Mouse (Mus musculus): ENCODE results near the gene Pkd2. TPM values are rescaled to one million over a fixed set of nuclear protein-coding genes. Genes with fewer than 3 reads are reported as not detected.
A peak's percentile ranks its signal among the peaks of the same experiment; 100 is the strongest.

The Pkd2 gene
- polyA plus RNA-seq, 1 experiment from 2014 or later = 0.99 TPM

DNA sequence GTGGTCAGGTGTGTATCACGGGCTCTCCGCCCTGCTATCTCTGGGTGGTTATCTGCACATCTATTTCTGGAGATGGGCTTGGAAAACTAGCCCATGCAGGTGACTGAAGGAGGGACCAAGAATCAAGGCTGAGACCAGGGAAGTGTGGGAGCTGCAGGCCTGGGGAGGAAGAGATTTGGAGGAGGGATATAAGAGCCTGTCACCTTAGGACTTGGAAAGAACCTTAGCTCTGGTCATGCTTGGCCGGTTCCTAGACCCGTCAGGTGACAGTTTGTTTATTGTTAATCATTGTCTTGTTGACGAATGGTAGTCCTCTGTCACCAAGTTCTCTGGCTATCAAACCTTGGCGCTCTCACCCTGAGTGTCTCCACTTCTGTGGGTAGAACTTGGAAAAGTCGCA lies 21.1 kb downstream of the Pkd2 start:
- H3K9me3 ChIP-seq (replicated peaks; ENCODE audit: control insufficient read depth, low read length) = no peaks in the 10 kb centered on the region
- H3K4me2 ChIP-seq (ENCODE audit: low read depth, low read length) = no peak overlapping the region
- H3K27me3 ChIP-seq (ENCODE audit: control insufficient read depth, insufficient read depth, low read depth, low read length) = no peaks in the 10 kb centered on the region
- H3K4me1 ChIP-seq (ENCODE audit: control insufficient read depth, low read depth, low read length) = no peaks in the 10 kb centered on the region
- no peak overlapping the region for H3K9ac ChIP-seq (ENCODE audit: low read depth, low read length)
- H3K36me3 ChIP-seq (ENCODE audit: control insufficient read depth, insufficient read depth) = no peaks in the 10 kb centered on the region
- WGBS (ENCODE audit: insufficient replicate concordance) = 63% methylated on average over 7 of the region's 7 CpGs
- ATAC-seq (ENCODE audit: low read depth) = no peak
- H3K27ac ChIP-seq (ENCODE audit: low read length) = no peak overlapping the region
- H3K4me3 ChIP-seq (ENCODE audit: low read depth, low read length) = no peak overlapping the region

- no peaks in the 10 kb centered on the region for H3K27me3 ChIP-seq (ENCODE audit: control insufficient read depth, insufficient read depth, low read depth, low read length)
- WGBS (ENCODE audit: insufficient replicate concordance) = 57% methylated on average over 8 of the region's 8 CpGs
- no peaks in the 10 kb centered on the region for H3K36me3 ChIP-seq (ENCODE audit: control insufficient read depth, insufficient read depth)
- H3K4me2 ChIP-seq (ENCODE audit: low read depth, low read length) = no peak overlapping the region
- no peak overlapping the region for H3K27ac ChIP-seq (ENCODE audit: low read length)
- no peaks in the 10 kb centered on the region for H3K9me3 ChIP-seq (replicated peaks; ENCODE audit: control insufficient read depth, low read length)
- no peak overlapping the region for H3K9ac ChIP-seq (ENCODE audit: low read depth, low read length)
- no peak overlapping the region for H3K4me3 ChIP-seq (ENCODE audit: low read depth, low read length)
- ATAC-seq (ENCODE audit: low read depth) = no peak
- H3K4me1 ChIP-seq (ENCODE audit: control insufficient read depth, low read depth, low read length) = no peaks in the 10 kb centered on the region
Measured at GRCm38 (mm10) chr5:104482856-104483255, 23.6 kb downstream of the Pkd2 start.

GRCm38 (mm10) chr5:104491561-104491960 lies 32.3 kb downstream of the Pkd2 start:
- no peak overlapping the region for H3K4me2 ChIP-seq (ENCODE audit: low read depth, low read length)
- H3K36me3 ChIP-seq (ENCODE audit: control insufficient read depth, insufficient read depth) = no peaks in the 10 kb centered on the region
- no peak overlapping the region for H3K9ac ChIP-seq (ENCODE audit: low read depth, low read length)
- ATAC-seq (ENCODE audit: low read depth) = no peak
- 57% methylated on average over 5 of the region's 5 CpGs for whole genome bisulfite sequencing (ENCODE audit: insufficient replicate concordance)
- H3K27me3 ChIP-seq (ENCODE audit: control insufficient read depth, insufficient read depth, low read depth, low read length) = no peaks in the 10 kb centered on the region
- H3K4me3 ChIP-seq (ENCODE audit: low read depth, low read length) = no peak overlapping the region
- no peak overlapping the region for H3K27ac ChIP-seq (ENCODE audit: low read length)
- no peaks in the 10 kb centered on the region for H3K4me1 ChIP-seq (ENCODE audit: control insufficient read depth, low read depth, low read length)
- no peaks in the 10 kb centered on the region for H3K9me3 ChIP-seq (replicated peaks; ENCODE audit: control insufficient read depth, low read length)

DNA sequence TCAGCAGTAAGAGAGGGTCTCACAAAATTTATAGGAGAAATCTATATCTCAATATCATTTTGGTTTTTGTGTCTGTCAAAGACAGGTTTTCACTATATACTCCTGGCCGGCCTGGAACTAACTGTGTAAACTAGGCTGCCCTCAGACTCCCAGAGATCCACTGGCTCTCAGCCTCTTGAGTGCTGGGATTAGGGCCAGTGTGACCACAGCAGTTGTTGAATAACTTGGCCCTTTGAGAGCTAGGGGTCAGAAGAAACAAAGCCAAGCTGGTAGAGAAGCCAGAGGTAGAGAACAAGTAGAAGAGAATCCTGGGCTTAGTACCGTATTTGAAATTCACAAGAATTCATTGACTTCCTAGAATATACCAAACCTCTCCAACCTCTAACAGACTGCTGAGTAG lies 45.6 kb downstream of the Pkd2 start:
- Histone ChIP-seq H3K4me1 (ENCODE audit: control insufficient read depth, low read depth, low read length) (no peaks in the 10 kb centered on the region), H3K4me2 (ENCODE audit: low read depth, low read length) (no peak overlapping the region), H3K27me3 (ENCODE audit: control insufficient read depth, insufficient read depth, low read depth, low read length) (no peaks in the 10 kb centered on the region), H3K36me3 (ENCODE audit: control insufficient read depth, insufficient read depth) (no peaks in the 10 kb centered on the region), H3K9me3 (replicated peaks; ENCODE audit: control insufficient read depth, low read length) (no peaks in the 10 kb centered on the region), H3K9ac (ENCODE audit: low read depth, low read length) (no peak overlapping the region), H3K4me3 (ENCODE audit: low read depth, low read length) (no peak overlapping the region), H3K27ac (ENCODE audit: low read length) (no peak overlapping the region)
- no peak for ATAC-seq (ENCODE audit: low read depth)
- WGBS (ENCODE audit: insufficient replicate concordance) = 73% methylated on average over 2 of the region's 2 CpGs

DNA sequence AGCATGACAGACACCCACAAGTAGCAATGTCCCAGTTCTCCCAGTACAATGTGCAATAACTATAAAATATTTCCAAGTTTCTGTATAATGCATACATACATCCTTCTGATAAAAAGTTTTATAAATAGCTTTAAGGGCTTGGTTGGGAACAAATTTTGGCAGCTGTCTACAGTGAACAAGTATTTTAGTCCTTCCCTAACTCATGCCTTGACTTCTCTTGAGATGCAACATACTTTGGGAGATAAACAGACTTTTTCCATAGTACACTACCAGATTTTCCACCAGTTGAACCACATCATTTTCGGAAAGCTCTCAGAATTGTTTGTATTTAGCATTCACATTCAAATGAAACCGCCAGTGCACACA lies 48.6 kb downstream of the Pkd2 start:
- Histone ChIP-seq H3K27ac (ENCODE audit: low read length) (no peak overlapping the region), H3K9ac (ENCODE audit: low read depth, low read length) (peak overlapping the region; percentile 16; the same call in 1 of the 2 replicates), H3K9me3 (replicated peaks; ENCODE audit: control insufficient read depth, low read length) (no peaks in the 10 kb centered on the region), H3K4me2 (ENCODE audit: low read depth, low read length) (peak overlapping the region; percentile 69), H3K27me3 (ENCODE audit: control insufficient read depth, insufficient read depth, low read depth, low read length) (no peaks in the 10 kb centered on the region), H3K4me1 (ENCODE audit: control insufficient read depth, low read depth, low read length) (no peaks in the 10 kb centered on the region), H3K4me3 (ENCODE audit: low read depth, low read length) (peak overlapping the region; percentile 79), H3K36me3 (ENCODE audit: control insufficient read depth, insufficient read depth) (no peaks in the 10 kb centered on the region)
- no peak for ATAC-seq (ENCODE audit: low read depth)
- 2% methylated on average over 2 of the region's 2 CpGs for WGBS (ENCODE audit: insufficient replicate concordance)

DNA sequence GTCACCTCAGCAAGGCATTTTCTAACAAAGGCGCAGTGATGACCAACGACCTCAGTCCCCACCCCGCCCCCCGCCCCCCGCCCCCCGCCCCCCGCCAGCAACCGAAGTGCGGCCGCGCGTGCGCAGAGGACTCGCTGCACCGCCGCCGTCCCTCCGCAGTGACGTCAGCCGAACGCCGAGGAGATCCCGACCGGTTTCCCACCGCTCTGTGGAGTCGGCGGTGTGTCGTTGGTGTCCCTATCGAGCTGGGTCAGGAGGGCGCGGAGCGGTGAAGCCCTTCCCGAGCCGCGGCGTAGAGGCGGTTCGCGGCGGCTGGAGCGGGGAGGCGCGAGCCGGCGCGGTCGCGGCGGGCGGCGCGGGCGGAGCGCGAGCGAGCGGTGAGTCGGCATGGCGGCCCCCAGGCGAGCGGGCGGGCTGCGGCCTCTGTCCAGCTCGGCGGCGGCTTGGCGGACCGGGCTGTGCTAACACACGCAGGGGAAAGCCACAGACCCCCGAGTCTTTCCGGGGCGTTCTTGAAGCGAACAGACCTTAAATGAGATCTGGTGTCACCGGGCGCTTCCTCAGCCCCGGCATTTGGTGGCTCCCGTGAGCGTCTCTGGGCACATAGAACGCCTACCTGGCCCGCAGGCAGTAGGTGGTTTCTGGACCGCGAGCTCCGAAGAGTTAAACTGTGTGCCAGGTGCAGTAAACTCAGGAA lies 49.1 kb downstream of the Pkd2 start, which contains the start of gene BC005561:
Gene BC005561, plus strand, starts transcription at position 158 of the 697 bp plus-strand sequence.
- H3K4me3 ChIP-seq (ENCODE audit: low read depth, low read length) = peak within 1 kb of the TSS; percentile 79

GRCm38 (mm10) chr5:104511211-104511610 lies 52.0 kb downstream of the Pkd2 start:
- 88% methylated on average over 3 of the region's 3 CpGs for WGBS (ENCODE audit: insufficient replicate concordance)

More for the DNA sequence above, 49.1 kb downstream of the Pkd2 start, which contains the start of gene BC005561:
- Histone ChIP-seq H3K4me1 (ENCODE audit: control insufficient read depth, low read depth, low read length) (no peaks in the 10 kb centered on the region), H3K9me3 (replicated peaks; ENCODE audit: control insufficient read depth, low read length) (no peaks in the 10 kb centered on the region), H3K9ac (ENCODE audit: low read depth, low read length) (peak within 1 kb of the TSS; percentile 82), H3K36me3 (ENCODE audit: control insufficient read depth, insufficient read depth) (no peaks in the 10 kb centered on the region), H3K27ac (ENCODE audit: low read length) (peak within 1 kb of the TSS; percentile 88), H3K27me3 (ENCODE audit: control insufficient read depth, insufficient read depth, low read depth, low read length) (no peaks in the 10 kb centered on the region), H3K4me2 (ENCODE audit: low read depth, low read length) (peak within 1 kb of the TSS; percentile 69)
- whole genome bisulfite sequencing (ENCODE audit: insufficient replicate concordance) = under 1% methylated on average over 64 of the region's 83 CpGs
- ATAC-seq (ENCODE audit: low read depth) = peak; percentile 88

GRCm38 (mm10) chr5:104538612-104539011 lies 79.4 kb downstream of the Pkd2 start:
- 69% methylated on average over 1 of the region's 1 CpGs for WGBS (ENCODE audit: insufficient replicate concordance)

More at GRCm38 (mm10) chr5:104511211-104511610, 52.0 kb downstream of the Pkd2 start:
- Histone ChIP-seq H3K27ac (ENCODE audit: low read length) (no peak overlapping the region), H3K4me3 (ENCODE audit: low read depth, low read length) (no peak overlapping the region), H3K4me1 (ENCODE audit: control insufficient read depth, low read depth, low read length) (no peaks in the 10 kb centered on the region), H3K36me3 (ENCODE audit: control insufficient read depth, insufficient read depth) (no peaks in the 10 kb centered on the region), H3K9ac (ENCODE audit: low read depth, low read length) (no peak overlapping the region), H3K27me3 (ENCODE audit: control insufficient read depth, insufficient read depth, low read depth, low read length) (no peaks in the 10 kb centered on the region), H3K9me3 (replicated peaks; ENCODE audit: control insufficient read depth, low read length) (no peaks in the 10 kb centered on the region), H3K4me2 (ENCODE audit: low read depth, low read length) (no peak overlapping the region)
- ATAC-seq (ENCODE audit: low read depth) = no peak

DNA sequence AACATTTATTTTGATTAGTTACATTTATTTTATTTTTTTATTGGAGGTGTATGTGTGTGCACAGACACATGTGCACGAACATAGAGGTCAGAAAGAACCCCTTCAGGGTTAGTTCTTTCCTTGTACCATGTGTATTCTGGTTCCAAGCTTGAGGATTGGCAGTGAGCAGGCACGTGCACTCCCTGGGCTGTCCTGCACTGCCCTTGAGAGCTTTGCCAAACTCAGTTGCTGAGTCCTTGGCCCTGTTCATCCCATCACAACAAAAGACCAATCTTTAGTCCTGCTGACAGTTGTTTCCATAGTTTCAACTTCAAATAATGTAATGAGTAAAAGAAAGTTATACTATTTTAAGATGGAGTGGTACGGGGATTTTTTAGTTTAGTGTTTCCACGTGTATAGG lies 80.1 kb downstream of the Pkd2 start:
- Histone ChIP-seq H3K4me2 (ENCODE audit: low read depth, low read length) (no peak overlapping the region), H3K4me3 (ENCODE audit: low read depth, low read length) (no peak overlapping the region), H3K36me3 (ENCODE audit: control insufficient read depth, insufficient read depth) (peaks cover 8% of the 10 kb centered on the region), H3K27ac (ENCODE audit: low read length) (no peak overlapping the region), H3K27me3 (ENCODE audit: control insufficient read depth, insufficient read depth, low read depth, low read length) (no peaks in the 10 kb centered on the region), H3K4me1 (ENCODE audit: control insufficient read depth, low read depth, low read length) (no peaks in the 10 kb centered on the region), H3K9ac (ENCODE audit: low read depth, low read length) (no peak overlapping the region), H3K9me3 (replicated peaks; ENCODE audit: control insufficient read depth, low read length) (no peaks in the 10 kb centered on the region)
- WGBS (ENCODE audit: insufficient replicate concordance) = 74% methylated on average over 4 of the region's 4 CpGs
- no peak for ATAC-seq (ENCODE audit: low read depth)

More at GRCm38 (mm10) chr5:104538612-104539011, 79.4 kb downstream of the Pkd2 start:
- no peak overlapping the region for H3K4me2 ChIP-seq (ENCODE audit: low read depth, low read length)
- no peak overlapping the region for H3K27ac ChIP-seq (ENCODE audit: low read length)
- no peaks in the 10 kb centered on the region for H3K4me1 ChIP-seq (ENCODE audit: control insufficient read depth, low read depth, low read length)
- no peaks in the 10 kb centered on the region for H3K27me3 ChIP-seq (ENCODE audit: control insufficient read depth, insufficient read depth, low read depth, low read length)
- no peak overlapping the region for H3K9ac ChIP-seq (ENCODE audit: low read depth, low read length)
- H3K36me3 ChIP-seq (ENCODE audit: control insufficient read depth, insufficient read depth) = peaks cover 8% of the 10 kb centered on the region
- no peak overlapping the region for H3K4me3 ChIP-seq (ENCODE audit: low read depth, low read length)
- no peaks in the 10 kb centered on the region for H3K9me3 ChIP-seq (replicated peaks; ENCODE audit: control insufficient read depth, low read length)
- no peak for ATAC-seq (ENCODE audit: low read depth)

Measured in liver, embryonic 16.5 days (tissue).